Mouse (Mus musculus): Measurements from ENCODE around the gene Irf2bp2.

Gene Irf2bp2

DNA sequence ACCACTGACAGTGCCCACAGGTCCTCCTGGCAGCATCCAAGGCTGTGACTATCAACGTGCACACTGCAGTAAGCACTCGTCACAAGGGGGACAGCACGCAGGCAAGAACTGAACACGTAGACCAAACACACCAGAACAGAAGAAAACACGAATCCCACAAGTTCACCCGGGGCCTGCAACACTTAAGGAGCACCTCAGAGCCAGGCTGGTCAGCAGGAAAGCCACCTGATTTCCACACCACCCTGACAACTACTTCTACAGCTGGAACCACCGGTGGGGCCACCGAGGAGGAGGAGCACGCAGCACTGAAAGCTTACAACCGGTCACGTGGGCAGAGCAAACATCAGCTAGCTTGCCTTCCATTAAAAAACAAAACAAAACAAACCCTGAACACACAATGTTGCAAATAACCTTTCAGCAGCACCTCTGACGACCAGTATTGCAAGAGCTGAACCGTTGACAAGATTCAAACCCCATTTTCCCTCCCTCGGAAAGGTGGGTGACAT is 3.7 kb downstream of the Irf2bp2 start:
- in situ Hi-C loops (cut with MboI; ENCODE audit: low pct_unique_long_range_greater_than_20kb in 1 of 2, low sequenced_read_pairs in 2 of 2, unreplicated experiment in 1 of 2): no loop called here

DNA sequence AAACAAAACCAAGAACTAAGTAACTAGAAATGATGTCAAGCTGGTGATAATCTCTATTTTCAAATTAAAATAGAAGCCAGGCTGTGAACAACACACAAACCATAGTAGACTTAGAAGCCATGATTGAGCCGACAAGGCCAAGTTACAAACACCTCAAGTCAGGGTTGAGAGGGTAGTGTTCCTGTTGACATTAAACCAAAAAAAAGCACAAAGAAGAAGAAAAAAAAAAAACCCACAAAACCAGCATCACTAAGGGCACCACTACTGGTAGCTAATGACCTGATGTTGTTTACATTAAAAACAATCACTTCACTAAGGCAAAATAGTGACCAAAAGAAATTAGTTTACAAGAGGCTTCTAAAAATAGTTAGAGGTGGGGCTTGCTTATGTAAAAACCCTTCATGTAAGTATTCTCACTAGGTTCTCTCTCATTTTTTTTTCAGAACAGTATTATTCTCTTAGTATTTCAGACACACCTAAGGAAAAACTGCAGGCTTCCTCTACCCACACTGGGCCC is 4.2 kb downstream of the Irf2bp2 start:
- in situ Hi-C loops (cut with MboI; ENCODE audit: low pct_unique_long_range_greater_than_20kb in 1 of 2, low sequenced_read_pairs in 2 of 2, unreplicated experiment in 1 of 2): no loop called here

GRCm38 (mm10) chr8:126588636-126589506 is 4.9 kb downstream of the Irf2bp2 start:
- in situ Hi-C loops (cut with MboI; ENCODE audit: low pct_unique_long_range_greater_than_20kb in 1 of 2, low sequenced_read_pairs in 2 of 2, unreplicated experiment in 1 of 2): no loop called here

DNA sequence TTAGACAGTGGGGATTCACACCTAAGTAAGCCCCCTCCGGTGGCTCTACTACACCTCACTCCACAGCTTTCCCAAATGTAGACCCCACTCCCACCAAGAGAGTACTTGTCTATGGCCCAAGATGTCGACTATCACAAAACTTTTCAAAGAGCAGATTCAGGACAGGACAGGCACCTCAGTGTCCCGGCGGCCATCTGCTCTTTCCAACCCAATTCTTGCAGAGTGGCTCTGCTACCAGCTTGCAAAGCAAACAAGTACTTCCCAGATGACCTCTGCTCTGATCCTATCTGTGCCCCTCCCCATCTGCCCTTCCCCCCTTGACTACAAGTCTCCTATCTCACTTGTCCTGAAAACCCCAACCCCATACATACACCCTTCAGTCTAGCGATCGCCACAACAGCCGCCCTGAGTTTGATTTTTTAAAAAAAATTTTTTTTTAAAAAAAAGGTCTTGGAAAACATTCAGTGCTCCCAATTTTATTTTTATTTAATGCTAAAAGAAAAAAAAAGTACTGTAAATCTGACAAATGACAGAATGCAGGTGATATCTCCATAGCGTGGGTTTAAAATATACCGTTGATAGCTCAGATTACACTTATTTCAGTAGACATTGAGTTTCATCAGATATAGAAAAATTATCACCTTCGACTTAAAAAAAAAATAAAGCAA is 5.8 kb downstream of the Irf2bp2 start:
- in situ Hi-C loops (cut with MboI; ENCODE audit: low pct_unique_long_range_greater_than_20kb in 1 of 2, low sequenced_read_pairs in 2 of 2, unreplicated experiment in 1 of 2): no loop called here

- in situ Hi-C loops (cut with MboI; ENCODE audit: low pct_unique_long_range_greater_than_20kb in 1 of 2, low sequenced_read_pairs in 2 of 2, unreplicated experiment in 1 of 2): no loop called here
Observed at GRCm38 (mm10) chr8:126586599-126587577, 6.9 kb downstream of the Irf2bp2 start.

- in situ Hi-C loops (cut with MboI; ENCODE audit: low pct_unique_long_range_greater_than_20kb in 1 of 2, low sequenced_read_pairs in 2 of 2, unreplicated experiment in 1 of 2): no loop called here
Observed at GRCm38 (mm10) chr8:126586101-126586500, 7.7 kb downstream of the Irf2bp2 start.

DNA sequence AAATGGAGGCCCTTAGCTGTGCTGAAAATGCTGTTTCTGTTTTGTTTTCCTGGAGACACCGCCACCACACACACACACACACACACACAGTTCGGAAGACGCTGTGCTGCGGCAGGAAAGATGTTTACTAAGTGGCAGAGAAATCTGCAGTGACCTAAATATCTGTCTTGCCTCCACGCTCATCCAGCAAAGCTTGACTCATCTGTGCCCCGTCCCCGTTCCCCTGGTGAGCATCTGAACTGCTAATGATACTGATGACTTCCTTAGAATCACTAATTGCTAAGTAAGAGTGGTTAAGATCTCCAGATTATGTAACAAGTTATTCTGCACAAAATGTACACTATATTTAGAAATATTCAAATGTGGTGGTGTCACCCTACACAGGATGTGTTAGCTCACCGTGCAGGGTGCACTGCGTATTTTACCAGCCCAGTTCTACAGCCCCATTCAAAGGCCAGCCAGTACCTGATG is 8.2 kb downstream of the Irf2bp2 start:
- in situ Hi-C loops (cut with MboI; ENCODE audit: low pct_unique_long_range_greater_than_20kb in 1 of 2, low sequenced_read_pairs in 2 of 2, unreplicated experiment in 1 of 2): no loop called here

DNA sequence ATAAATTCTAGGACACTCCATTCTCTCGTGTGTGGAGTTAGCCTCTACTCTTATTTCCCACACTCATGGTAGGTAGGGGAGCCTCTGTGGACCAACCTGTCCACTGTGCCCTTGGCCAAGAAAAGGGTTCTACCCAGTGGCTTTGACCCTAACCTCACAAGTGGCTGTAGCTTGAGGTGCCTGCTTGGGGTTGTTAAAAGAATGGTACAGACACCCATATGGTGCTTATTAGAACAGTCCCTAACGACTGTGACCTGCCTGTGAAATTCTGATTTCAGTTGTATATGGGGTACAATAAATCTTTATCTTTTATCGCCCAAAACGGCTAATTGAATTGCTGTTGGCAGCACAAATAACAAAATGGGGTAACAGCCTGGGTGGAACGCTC is 8.9 kb downstream of the Irf2bp2 start:
- in situ Hi-C loops (cut with MboI; ENCODE audit: low pct_unique_long_range_greater_than_20kb in 1 of 2, low sequenced_read_pairs in 2 of 2, unreplicated experiment in 1 of 2): no loop called here

GRCm38 (mm10) chr8:126583971-126584843 is 9.6 kb downstream of the Irf2bp2 start:
- in situ Hi-C loops (cut with MboI; ENCODE audit: low pct_unique_long_range_greater_than_20kb in 1 of 2, low sequenced_read_pairs in 2 of 2, unreplicated experiment in 1 of 2): no loop called here

- in situ Hi-C loops (cut with MboI; ENCODE audit: low pct_unique_long_range_greater_than_20kb in 1 of 2, low sequenced_read_pairs in 2 of 2, unreplicated experiment in 1 of 2): no loop called here
Observed at GRCm38 (mm10) chr8:126583534-126583933, 10.3 kb downstream of the Irf2bp2 start.

GRCm38 (mm10) chr8:126583018-126583417 is 10.8 kb downstream of the Irf2bp2 start:
- in situ Hi-C loops (cut with MboI; ENCODE audit: low pct_unique_long_range_greater_than_20kb in 1 of 2, low sequenced_read_pairs in 2 of 2, unreplicated experiment in 1 of 2): no loop called here

DNA sequence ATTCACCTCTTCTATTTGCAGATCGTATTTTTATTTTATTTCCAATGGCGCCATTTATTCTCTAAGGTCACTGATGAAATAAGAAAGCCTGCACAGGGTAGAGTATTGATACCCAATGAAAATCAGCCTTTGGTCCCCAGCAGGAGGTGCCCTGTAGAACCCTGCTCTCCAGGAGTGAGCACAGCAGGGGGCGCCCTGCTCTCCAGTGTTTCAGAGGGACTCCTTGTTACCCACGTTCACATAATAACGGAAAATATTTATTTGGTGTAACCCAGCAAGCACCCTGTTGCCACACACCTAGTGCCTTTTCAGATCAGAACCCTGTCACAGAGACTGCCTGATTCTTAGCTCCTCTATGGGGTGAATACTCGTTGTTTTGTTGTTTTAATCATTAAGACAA is 11.3 kb downstream of the Irf2bp2 start:
- in situ Hi-C loops (cut with MboI; ENCODE audit: low pct_unique_long_range_greater_than_20kb in 1 of 2, low sequenced_read_pairs in 2 of 2, unreplicated experiment in 1 of 2): no loop called here

DNA sequence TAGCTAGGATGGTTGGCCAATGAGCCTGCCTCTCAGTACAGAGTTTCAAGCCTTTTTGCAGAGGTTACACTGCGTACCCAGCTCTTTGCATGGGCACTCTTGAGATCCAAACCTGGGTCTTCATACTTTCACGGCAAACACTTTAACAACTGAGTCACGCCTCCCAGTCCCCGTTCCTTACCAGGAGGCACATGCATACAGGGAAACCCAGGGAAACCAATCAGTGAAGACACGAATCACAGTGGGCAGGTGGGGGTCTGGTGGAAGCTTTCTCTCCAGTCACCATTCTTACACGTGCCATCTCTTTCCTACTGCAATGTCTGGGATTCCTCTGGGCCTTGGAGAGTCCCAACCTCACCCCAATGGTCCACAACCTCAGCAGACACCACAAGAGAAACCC is 12.1 kb downstream of the Irf2bp2 start:
- in situ Hi-C loops (cut with MboI; ENCODE audit: low pct_unique_long_range_greater_than_20kb in 1 of 2, low sequenced_read_pairs in 2 of 2, unreplicated experiment in 1 of 2): no loop called here

GRCm38 (mm10) chr8:126580826-126581225 is 13.0 kb downstream of the Irf2bp2 start:
- in situ Hi-C loops (cut with MboI; ENCODE audit: low pct_unique_long_range_greater_than_20kb in 1 of 2, low sequenced_read_pairs in 2 of 2, unreplicated experiment in 1 of 2): no loop called here

DNA sequence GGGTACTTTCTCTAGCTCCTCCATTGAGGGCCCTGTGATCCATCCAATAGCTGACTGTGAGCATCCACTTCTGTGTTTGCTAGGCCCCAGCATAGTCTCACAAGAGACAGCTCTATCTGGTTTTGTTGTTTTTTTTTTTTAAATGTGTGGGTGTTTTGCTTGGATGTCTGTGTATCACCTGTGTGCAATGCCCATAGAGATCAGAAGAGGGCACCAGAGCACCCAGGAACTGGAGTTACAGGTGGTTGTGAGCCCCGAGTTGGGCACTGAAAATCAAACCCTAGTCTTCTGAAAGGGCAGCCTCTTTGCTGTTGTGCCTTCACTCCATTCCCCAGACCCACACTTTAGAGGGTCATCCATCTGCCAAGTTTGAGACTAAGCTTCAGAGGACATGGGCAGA is 13.7 kb downstream of the Irf2bp2 start:
- in situ Hi-C loops (cut with MboI; ENCODE audit: low pct_unique_long_range_greater_than_20kb in 1 of 2, low sequenced_read_pairs in 2 of 2, unreplicated experiment in 1 of 2): no loop called here

GRCm38 (mm10) chr8:126578641-126579040 is 15.1 kb downstream of the Irf2bp2 start:
- in situ Hi-C loops (cut with MboI; ENCODE audit: low pct_unique_long_range_greater_than_20kb in 1 of 2, low sequenced_read_pairs in 2 of 2, unreplicated experiment in 1 of 2): loop anchor here in 1 of 2 experiments (5.0 kb wide), 1 partner anchor 81 kb away; no protein-coding TSS in a partner anchor

- in situ Hi-C loops (cut with MboI; ENCODE audit: low pct_unique_long_range_greater_than_20kb in 1 of 2, low sequenced_read_pairs in 2 of 2, unreplicated experiment in 1 of 2): loop anchor here in 1 of 2 experiments (5.0 kb wide), 1 partner anchor 80 kb away; no protein-coding TSS in a partner anchor
Observed at GRCm38 (mm10) chr8:126576919-126577318, 16.9 kb downstream of the Irf2bp2 start.
